Mouse (Mus musculus) liver, embryonic 14.5 days (tissue): ENCODE measurements around the gene Rpl10a.

Experiments
- CTCF ChIP-seq: IDR thresholded peaks from 2 replicates; pipeline ENCODE4 v1.5.1; 2016; ENCODE audit warnings: antibody characterized with exemption, low read depth, control low read depth
- EP300 ChIP-seq: IDR thresholded peaks from 2 replicates; pipeline ENCODE4 v1.6.1; 2016; ENCODE audit warnings: antibody characterized with exemption, low read depth

- TF ChIP-seq EP300, result no peak
- TF ChIP-seq CTCF, result no peak
Measured at GRCm38 (mm10) chr17:28362653-28363292, 34.5 kb downstream of the Rpl10a start.
